Comparison of ENCODE assay signal across 10 mouse cellular contexts in the genomic region with DNA sequence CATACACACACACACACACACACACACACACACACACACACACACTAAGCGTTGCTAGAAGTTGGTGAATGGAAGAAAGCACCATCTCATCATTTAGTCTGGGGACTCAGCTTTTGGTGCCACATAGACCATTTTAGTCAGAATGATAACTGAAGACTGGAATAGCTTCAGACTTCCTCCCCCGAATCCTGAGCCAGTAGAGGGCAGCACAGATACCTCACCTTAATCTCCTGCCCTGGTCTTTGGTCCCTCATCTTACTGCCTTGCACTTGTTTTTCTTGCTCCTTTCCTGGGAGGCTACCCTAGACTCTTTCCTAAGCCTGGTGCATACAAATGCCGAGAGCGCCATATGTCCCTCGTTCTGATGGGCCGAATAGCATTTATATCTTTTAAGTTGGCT. TPM values are rescaled to one million over a fixed set of nuclear protein-coding genes. Genes with fewer than 3 reads are reported as not detected.
DNase-seq lines count a peak whose midpoint lies in the region; ATAC-seq lines count a peak whose summit lies in the region.
"Had no signal": no experiment of that assay in that cellular context is flagged by ENCODE, and none has a peak within 500 bp of the region (broad histone marks: within the 10 kb centered on the region; RNA-seq: fewer than 3 reads in every experiment).

No protein-coding gene starts in this region.

- no peak overlapping the region for H3K4me2 ChIP-seq in forebrain, embryonic 15.5 days (replicated peaks)
- H3K4me2 ChIP-seq: limb, embryonic 13.5 days; neural tube, embryonic 15.5 days had no signal

- DNase-seq in heart, adult 18-20 months, result peak; percentile 25 to 65
- DNase-seq in heart, adult 8-10 months (ENCODE audit: low spot score), result no peak
- DNase-seq in urinary bladder, postnatal 14 days (ENCODE audit: low spot score), result peak; percentile 16
- DNase-seq in urinary bladder, adult 18-20 months (ENCODE audit: low spot score in 2 of 2), result no peak
- DNase-seq in kidney, postnatal 36 days, result peak; percentile 18 to 72
- no peak for DNase-seq in right cerebral cortex, postnatal 10 days (ENCODE audit: low spot score in 2 of 2)

- WGBS in forebrain, embryonic 15.5 days, result 68% methylated on average over 6 of the region's 6 CpGs

- H3K4me3 ChIP-seq in forebrain, embryonic 15.5 days, result no peak overlapping the region
- H3K4me3 ChIP-seq: limb, embryonic 13.5 days; neural tube, embryonic 15.5 days had no signal

- no peak for ATAC-seq in forebrain, embryonic 15.5 days (replicated peaks)

- no peak overlapping the region for H3K27ac ChIP-seq in forebrain, embryonic 15.5 days (replicated peaks)
- H3K27ac ChIP-seq: limb, embryonic 13.5 days; neural tube, embryonic 15.5 days had no signal

- H3K27me3 ChIP-seq in forebrain, embryonic 15.5 days, result no peaks in the 10 kb centered on the region
- H3K27me3 ChIP-seq: limb, embryonic 13.5 days; neural tube, embryonic 15.5 days had no signal

- H3K9ac ChIP-seq in forebrain, embryonic 15.5 days (replicated peaks), result no peak overlapping the region
- H3K9ac ChIP-seq: limb, embryonic 13.5 days; neural tube, embryonic 15.5 days had no signal

- no peaks in the 10 kb centered on the region for H3K36me3 ChIP-seq in forebrain, embryonic 15.5 days
- H3K36me3 ChIP-seq: limb, embryonic 13.5 days; neural tube, embryonic 15.5 days had no signal

- peaks cover 3% of the 10 kb centered on the region; the same call in 1 of the 2 replicates for H3K4me1 ChIP-seq in forebrain, embryonic 15.5 days

- H3K9me3 ChIP-seq in forebrain, embryonic 15.5 days, result no peaks in the 10 kb centered on the region
- H3K9me3 ChIP-seq: neural tube, embryonic 15.5 days had no signal

RNA-seq across cellular contexts. Expression of a gene that starts 35.3 kb away (rescaled TPM):
- total RNA-seq in heart, adult 18-20 months (2021), result 10 to 100 TPM; 23.6 to 25.2 TPM
- 10 to 100 TPM; 18.5 to 24.8 (median 21.2) TPM for total RNA-seq in heart, adult 8-10 months (2022)
- polyA plus RNA-seq in forebrain, embryonic 15.5 days (2015; fragmentation: Nextera tagmentation; extraction: Ambion mirVana), result 51.3 and 59.1 TPM in 2 replicates

RNA-seq across cellular contexts. Expression of a gene that starts 36.5 kb away (rescaled TPM):
- total RNA-seq in heart, adult 18-20 months (2021), result not detected
- total RNA-seq in heart, adult 8-10 months (2022), result not detected
- polyA plus RNA-seq in forebrain, embryonic 15.5 days (2015; fragmentation: Nextera tagmentation; extraction: Ambion mirVana), result not detected in 2 replicates
- polyA plus RNA-seq: heart, embryonic 14.5 days; neural tube, embryonic 15.5 days had no signal

Comparison
In these comparisons a context has a peak if more than half of its experiments do, and no peak if none do; other contexts are left out.
1. DNase-seq: peak in heart, adult 18-20 months (2 of 2), urinary bladder, postnatal 14 days (single experiment) and kidney, postnatal 36 days (2 of 2); none in heart, adult 8-10 months (single experiment), urinary bladder, adult 18-20 months (0 of 2) and right cerebral cortex, postnatal 10 days (0 of 2).